Mouse (Mus musculus): ENCODE data around the gene Cep83. TPM values are rescaled to one million over a fixed set of nuclear protein-coding genes. Genes with fewer than 3 reads are reported as not detected.

Gene Cep83
- polyA plus RNA-seq (2012; rRNA removed; ENCODE audit: low replicate concordance), result 3.1 and 4.1 TPM in 2 replicates

GRCm38 (mm10) chr10:94688420-94689175, at the start of gene Cep83:
TSS of gene Cep83 (plus strand) at chr10:94688654.

